Mouse (Mus musculus): ENCODE results near the gene Cdc42ep4. TPM values are rescaled to one million over a fixed set of nuclear protein-coding genes. Genes with fewer than 3 reads are reported as not detected.
A peak's percentile ranks its signal among the peaks of the same experiment; 100 is the strongest.

Cdc42ep4 gene
- polyA plus RNA-seq, 1 experiment from 2014 or later: 107 TPM

- Histone ChIP-seq H3K9me3 (peaks cover 6% of the 10 kb centered on the region; the same call in 1 of the 2 replicates), H3K27me3 (ENCODE audit: poor library complexity, severe bottlenecking) (no peaks in the 10 kb centered on the region), H3K4me3 (no peak overlapping the region), H3K27ac (no peak overlapping the region), H3K36me3 (replicated peaks) (peaks cover 92% of the 10 kb centered on the region), H3K4me1 (peaks cover 68% of the 10 kb centered on the region)
- WGBS: 85% methylated on average over 8 of the region's 8 CpGs
- no peak for DNase-seq (ENCODE audit: extremely low spot score, low spot score)
Measured at GRCm38 (mm10) chr11:113737912-113738311, 13.8 kb downstream of the Cdc42ep4 start.

- no peak overlapping the region for H3K4me3 ChIP-seq
- no peaks in the 10 kb centered on the region for H3K27me3 ChIP-seq (ENCODE audit: poor library complexity, severe bottlenecking)
- H3K9me3 ChIP-seq: peaks cover 5% of the 10 kb centered on the region; the same call in 1 of the 2 replicates
- DNase-seq (ENCODE audit: extremely low spot score, low spot score): no peak
- peaks cover 91% of the 10 kb centered on the region for H3K36me3 ChIP-seq (replicated peaks)
- peaks cover 72% of the 10 kb centered on the region for H3K4me1 ChIP-seq
- no peak overlapping the region for H3K27ac ChIP-seq
- 92% methylated on average over 3 of the region's 3 CpGs for WGBS
Measured at GRCm38 (mm10) chr11:113737553-113737854, 14.2 kb downstream of the Cdc42ep4 start.

DNA sequence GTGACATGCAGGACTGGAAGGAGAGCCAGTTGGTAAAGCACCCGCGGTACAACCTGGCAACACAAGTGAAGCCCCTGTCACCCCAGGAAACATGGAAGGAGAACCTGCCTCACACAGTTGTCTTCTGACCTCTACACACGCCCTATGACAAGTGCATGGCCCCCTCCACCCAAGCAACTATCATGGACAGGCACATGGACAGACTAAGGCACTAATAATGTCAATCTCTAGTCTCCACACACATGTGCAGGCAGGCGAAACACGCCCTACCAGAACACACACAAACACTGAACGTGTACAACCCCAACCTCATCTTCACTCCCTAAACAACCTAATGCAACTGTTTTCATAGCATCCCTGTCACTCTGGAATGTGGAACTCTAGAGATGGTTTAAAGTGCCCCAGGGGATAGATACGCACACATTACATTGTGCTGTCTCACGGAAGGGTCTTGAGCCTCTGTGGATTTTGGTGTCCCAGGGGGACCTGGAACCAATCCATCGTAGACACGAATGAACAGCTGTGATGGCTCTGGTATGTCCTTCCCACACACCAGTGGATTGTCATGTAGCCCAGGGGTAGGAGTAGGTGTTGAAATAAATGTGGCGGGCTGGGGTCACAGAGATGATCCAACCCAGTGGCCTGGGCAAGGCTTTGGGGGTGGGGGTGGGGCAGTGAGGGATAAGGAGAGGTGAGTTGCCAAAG, 14.7 kb downstream of the Cdc42ep4 start:
- Histone ChIP-seq H3K27ac (no peak overlapping the region), H3K4me1 (peaks cover 77% of the 10 kb centered on the region), H3K4me3 (no peak overlapping the region), H3K36me3 (replicated peaks) (peaks cover 91% of the 10 kb centered on the region), H3K9me3 (peaks cover under 1% of the 10 kb centered on the region; the same call in 1 of the 2 replicates), H3K27me3 (ENCODE audit: poor library complexity, severe bottlenecking) (no peaks in the 10 kb centered on the region)
- 87% methylated on average over 11 of the region's 11 CpGs for WGBS
- DNase-seq (ENCODE audit: extremely low spot score, low spot score): no peak

GRCm38 (mm10) chr11:113735151-113735550, 16.5 kb downstream of the Cdc42ep4 start:
- WGBS: 78% methylated on average over 6 of the region's 6 CpGs
- peaks cover 91% of the 10 kb centered on the region for H3K36me3 ChIP-seq (replicated peaks)

GRCm38 (mm10) chr11:113733631-113734364, 17.9 kb downstream of the Cdc42ep4 start:
- Histone ChIP-seq H3K36me3 (replicated peaks) (peaks cover 92% of the 10 kb centered on the region), H3K4me1 (peaks cover 91% of the 10 kb centered on the region), H3K27ac (peak overlapping the region; percentile 16; the same call in 1 of the 2 replicates), H3K27me3 (ENCODE audit: poor library complexity, severe bottlenecking) (no peaks in the 10 kb centered on the region), H3K4me3 (no peak overlapping the region), H3K9me3 (no peaks in the 10 kb centered on the region)
- 62% methylated on average over 6 of the region's 6 CpGs for WGBS
- no peak for DNase-seq (ENCODE audit: extremely low spot score, low spot score)

More at GRCm38 (mm10) chr11:113735151-113735550, 16.5 kb downstream of the Cdc42ep4 start:
- H3K27me3 ChIP-seq (ENCODE audit: poor library complexity, severe bottlenecking): no peaks in the 10 kb centered on the region
- H3K4me3 ChIP-seq: no peak overlapping the region
- no peaks in the 10 kb centered on the region for H3K9me3 ChIP-seq
- no peak overlapping the region for H3K27ac ChIP-seq
- peaks cover 91% of the 10 kb centered on the region for H3K4me1 ChIP-seq
- DNase-seq (ENCODE audit: extremely low spot score, low spot score): no peak

DNA sequence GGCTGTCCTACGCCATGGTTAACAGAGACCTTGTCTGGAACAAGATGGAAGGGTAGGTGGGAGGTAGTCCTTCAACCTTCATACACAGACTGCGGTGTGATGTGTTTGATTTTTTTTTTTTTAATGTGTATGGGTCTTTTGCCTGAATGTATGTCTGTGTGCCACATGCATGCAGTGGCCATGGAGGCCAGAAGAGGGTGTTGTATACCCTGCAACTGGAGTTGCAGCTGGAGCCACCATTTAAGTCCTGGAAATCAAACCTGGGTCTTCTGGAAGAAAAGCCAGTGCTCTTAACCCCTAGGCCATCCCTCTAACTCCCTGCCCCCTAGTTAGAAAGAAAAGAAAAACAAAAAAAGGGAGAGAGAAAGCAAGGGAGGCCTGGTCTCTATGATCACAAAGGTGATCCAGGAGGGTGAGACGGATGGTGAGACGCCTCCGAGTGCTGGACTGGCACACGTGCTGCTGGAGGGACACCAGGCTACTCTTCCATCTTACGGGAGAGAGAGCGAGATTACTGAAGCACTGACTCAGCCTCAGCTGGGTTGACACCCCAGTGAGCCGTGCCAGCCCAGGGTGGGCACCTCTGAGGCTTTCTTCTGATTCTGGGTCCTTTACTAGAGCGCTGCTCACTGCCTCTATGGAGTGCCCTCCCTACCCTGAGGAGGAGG, 19.6 kb downstream of the Cdc42ep4 start:
- Histone ChIP-seq H3K27ac (no peak overlapping the region), H3K9me3 (no peaks in the 10 kb centered on the region), H3K4me3 (no peak overlapping the region), H3K27me3 (ENCODE audit: poor library complexity, severe bottlenecking) (no peaks in the 10 kb centered on the region), H3K4me1 (peaks cover 91% of the 10 kb centered on the region), H3K36me3 (replicated peaks) (peaks cover 93% of the 10 kb centered on the region)
- no peak for DNase-seq (ENCODE audit: extremely low spot score, low spot score)
- WGBS: 91% methylated on average over 10 of the region's 10 CpGs

DNA sequence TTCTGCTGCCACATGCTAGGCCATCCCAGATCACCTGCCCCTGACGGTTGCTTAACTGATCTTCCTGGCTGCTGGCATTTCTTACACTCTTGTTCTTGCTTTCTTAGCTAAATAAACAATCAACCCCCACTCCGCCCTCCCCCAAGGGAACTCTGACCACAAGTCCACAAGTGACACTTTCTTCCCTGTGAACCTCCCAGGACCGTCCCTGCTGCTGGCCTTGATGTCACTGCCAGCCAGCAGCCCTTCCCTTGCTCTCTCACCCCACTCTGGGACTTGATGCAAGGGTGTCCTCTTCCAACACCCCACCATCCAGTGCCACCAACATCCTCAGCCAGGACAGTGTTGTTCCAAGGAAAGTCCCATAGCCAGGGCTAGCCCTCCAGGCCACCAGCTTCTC, 20.8 kb downstream of the Cdc42ep4 start:
- Histone ChIP-seq H3K27me3 (ENCODE audit: poor library complexity, severe bottlenecking) (no peaks in the 10 kb centered on the region), H3K36me3 (replicated peaks) (peaks cover 95% of the 10 kb centered on the region), H3K4me3 (no peak overlapping the region), H3K27ac (no peak overlapping the region), H3K4me1 (peaks cover 93% of the 10 kb centered on the region), H3K9me3 (no peaks in the 10 kb centered on the region)
- 74% methylated on average over 3 of the region's 3 CpGs for WGBS
- DNase-seq (ENCODE audit: extremely low spot score, low spot score): no peak

GRCm38 (mm10) chr11:113729917-113730316, 21.8 kb downstream of the Cdc42ep4 start:
- DNase-seq (ENCODE audit: extremely low spot score, low spot score): no peak
- H3K4me1 ChIP-seq: peaks cover 93% of the 10 kb centered on the region
- WGBS: 75% methylated on average over 8 of the region's 8 CpGs
- no peak overlapping the region for H3K4me3 ChIP-seq
- H3K36me3 ChIP-seq (replicated peaks): peaks cover 95% of the 10 kb centered on the region
- H3K9me3 ChIP-seq: no peaks in the 10 kb centered on the region
- H3K27ac ChIP-seq: no peak overlapping the region
- H3K27me3 ChIP-seq (ENCODE audit: poor library complexity, severe bottlenecking): no peaks in the 10 kb centered on the region

- H3K9me3 ChIP-seq: no peaks in the 10 kb centered on the region
- DNase-seq (ENCODE audit: extremely low spot score, low spot score): no peak
- H3K4me1 ChIP-seq: peaks cover 87% of the 10 kb centered on the region
- H3K27me3 ChIP-seq (ENCODE audit: poor library complexity, severe bottlenecking): no peaks in the 10 kb centered on the region
- WGBS: 88% methylated on average over 21 of the region's 21 CpGs
- H3K4me3 ChIP-seq: no peak overlapping the region
- peaks cover 96% of the 10 kb centered on the region for H3K36me3 ChIP-seq (replicated peaks)
- H3K27ac ChIP-seq: peak overlapping the region; percentile 49; the same call in 1 of the 2 replicates
Measured at GRCm38 (mm10) chr11:113729239-113729638, 22.4 kb downstream of the Cdc42ep4 start.

GRCm38 (mm10) chr11:113727992-113728391, 23.7 kb downstream of the Cdc42ep4 start:
- peaks cover 75% of the 10 kb centered on the region for H3K4me1 ChIP-seq
- no peak overlapping the region for H3K27ac ChIP-seq
- no peaks in the 10 kb centered on the region for H3K9me3 ChIP-seq
- H3K27me3 ChIP-seq (ENCODE audit: poor library complexity, severe bottlenecking): no peaks in the 10 kb centered on the region
- 74% methylated on average over 6 of the region's 6 CpGs for WGBS
- H3K36me3 ChIP-seq (replicated peaks): peaks cover 97% of the 10 kb centered on the region
- no peak for DNase-seq (ENCODE audit: extremely low spot score, low spot score)
- no peak overlapping the region for H3K4me3 ChIP-seq

DNA sequence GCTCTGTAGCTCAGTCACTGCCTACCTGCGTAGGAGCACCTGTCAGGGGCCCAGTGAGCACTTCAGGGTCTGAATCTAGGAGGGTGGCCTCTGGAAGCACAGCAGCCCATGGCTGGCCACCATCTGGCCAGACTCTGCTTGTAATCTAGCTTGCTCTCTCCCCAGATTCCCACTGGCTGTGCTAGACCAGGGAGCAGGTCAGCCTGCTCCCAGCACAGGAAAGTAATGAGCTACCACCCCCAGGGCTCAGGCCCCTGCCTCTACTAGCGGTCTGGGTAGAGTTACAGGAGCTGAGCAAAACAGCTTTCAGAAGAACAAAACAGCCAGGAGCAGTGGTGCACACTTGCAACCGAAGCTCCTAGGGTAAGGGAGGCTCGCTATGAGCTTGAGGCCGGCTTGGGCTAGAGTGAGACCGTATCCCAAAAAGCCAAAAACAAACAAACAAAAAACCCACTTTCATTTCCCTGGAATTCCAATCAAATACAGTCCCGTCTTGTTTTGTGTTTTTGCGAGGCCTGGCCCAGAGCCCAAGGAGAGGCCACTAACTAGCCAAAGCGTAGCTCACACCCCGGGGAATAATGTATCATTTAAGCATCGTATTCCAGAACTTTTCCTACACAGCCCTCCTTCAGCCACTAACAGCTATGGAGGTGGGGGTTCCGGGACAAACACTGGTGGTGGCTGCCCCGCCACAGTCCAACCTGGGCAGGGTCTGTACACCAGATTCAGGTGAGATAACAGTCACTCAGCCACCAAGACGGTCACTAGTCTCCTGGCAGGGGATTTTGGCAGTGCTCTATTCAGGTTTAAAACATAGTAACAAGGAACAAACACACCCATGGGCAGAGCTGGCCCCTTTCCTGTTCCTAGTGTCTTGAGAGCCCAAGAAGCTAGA, 24.4 kb downstream of the Cdc42ep4 start:
- Histone ChIP-seq H3K4me3 (no peak overlapping the region), H3K27me3 (ENCODE audit: poor library complexity, severe bottlenecking) (no peaks in the 10 kb centered on the region), H3K27ac (no peak overlapping the region), H3K9me3 (no peaks in the 10 kb centered on the region), H3K36me3 (replicated peaks) (peaks cover 90% of the 10 kb centered on the region), H3K4me1 (peaks cover 67% of the 10 kb centered on the region)
- WGBS: 91% methylated on average over 14 of the region's 14 CpGs
- DNase-seq (ENCODE audit: extremely low spot score, low spot score): no peak
